Comparison of ENCODE assay signal across 8 mouse cellular contexts in genomic region chr10:23076691-23077385, GRCm38 (mm10).
DNase-seq lines count a peak whose midpoint lies in the region; ATAC-seq and TF ChIP-seq lines count a peak whose summit lies in the region.

No protein-coding gene starts in this region.

- DNase-seq in adrenal gland, adult (ENCODE audit: inconsistent age in 2 of 2, low spot score in 1 of 2) = peak; percentile 9 to 50
- DNase-seq in adrenal gland, adult 8-10 months = no peak
- DNase-seq in heart, adult 9 months (ENCODE audit: low spot score in 2 of 2) = peak; percentile 21 to 45
- peak; percentile 58 to 60 for DNase-seq in kidney, postnatal 25 days
- DNase-seq in thymus, postnatal 25 days = no peak
- no peak for DNase-seq in retina, postnatal 1 day

- peak overlapping the region; percentile 19 for H3K4me3 ChIP-seq in C2C12 (ENCODE audit: insufficient read depth, poor library complexity, severe bottlenecking)

- peak; percentile 67 for ATAC-seq in megakaryocyte-erythroid progenitor cell, adult 5-6 weeks (replicated peaks; ENCODE audit: low FRiP score, low TSS enrichment, poor library complexity, severe bottlenecking)

- H3K36me3 ChIP-seq in C2C12 (ENCODE audit: control insufficient read depth, insufficient read depth) = no peaks in the 10 kb centered on the region

- H3K79me3 ChIP-seq in C2C12 (ENCODE audit: low read depth) = no peaks in the 10 kb centered on the region

- TF ChIP-seq CTCF in C2C12 (IDR thresholded peaks at IDR 0.05; ENCODE audit: control insufficient read depth, insufficient read depth, insufficient read length) = no peak

- no peaks in the 10 kb centered on the region for H3K79me2 ChIP-seq in C2C12 (ENCODE audit: control insufficient read depth, insufficient read depth)

- no peaks in the 10 kb centered on the region for H3K27me3 ChIP-seq in C2C12 (ENCODE audit: control insufficient read depth, insufficient read depth, insufficient read length)

- peak overlapping the region; percentile 30 for H3ac ChIP-seq in C2C12 (ENCODE audit: control insufficient read depth, insufficient read length, low read depth)

TF ChIP-seq in C2C12, 6 proteins besides CTCF, POLR2A, EP300 and RAD21:
- TF ChIP-seq FOSL1 (IDR thresholded peaks at IDR 0.05; ENCODE audit: insufficient read depth, low read length, poor library complexity, severe bottlenecking) (no peak), MAX (IDR thresholded peaks at IDR 0.05) (no peak), MYOG (IDR thresholded peaks at IDR 0.05; ENCODE audit: control insufficient read depth, extremely low read depth, insufficient read length) (no peak), USF1 (IDR thresholded peaks at IDR 0.05; ENCODE audit: low read depth) (no peak), CEBPB (IDR thresholded peaks at IDR 0.05; ENCODE audit: low read depth) (peak; percentile 34)
TF ChIP-seq in C2C12: peak in this region for 1.

Comparison
In these comparisons a context has a peak if more than half of its experiments do, and no peak if none do; other contexts are left out.
1. DNase-seq: peak in adrenal gland, adult (2 of 2), heart, adult 9 months (2 of 2) and kidney, postnatal 25 days (2 of 2); none in adrenal gland, adult 8-10 months (single experiment), thymus, postnatal 25 days (single experiment) and retina, postnatal 1 day (single experiment).